Mouse (Mus musculus) lung, adult 10 weeks (tissue): ENCODE data around the gene Oas1a. TPM values are rescaled to one million over a fixed set of nuclear protein-coding genes. Genes with fewer than 3 reads are reported as not detected.

Source experiments
- polyA plus RNA-seq: library from polyadenylated mRNA; stranded (reverse); fragments of 350-450 nt; fragmentation: Illumina TruSeq; extraction: RNeasy Lipid Tissue Mini Kit (QIAGEN cat#74804); gene quantifications from one replicate; pipeline ENCODE4 v1.2.3, GENCODE M21; 2014; ENCODE audit warnings: low read depth, low replicate concordance; ENCODE audit not compliant: insufficient read depth

Oas1a gene
- 11.5 TPM for polyA plus RNA-seq

DNA sequence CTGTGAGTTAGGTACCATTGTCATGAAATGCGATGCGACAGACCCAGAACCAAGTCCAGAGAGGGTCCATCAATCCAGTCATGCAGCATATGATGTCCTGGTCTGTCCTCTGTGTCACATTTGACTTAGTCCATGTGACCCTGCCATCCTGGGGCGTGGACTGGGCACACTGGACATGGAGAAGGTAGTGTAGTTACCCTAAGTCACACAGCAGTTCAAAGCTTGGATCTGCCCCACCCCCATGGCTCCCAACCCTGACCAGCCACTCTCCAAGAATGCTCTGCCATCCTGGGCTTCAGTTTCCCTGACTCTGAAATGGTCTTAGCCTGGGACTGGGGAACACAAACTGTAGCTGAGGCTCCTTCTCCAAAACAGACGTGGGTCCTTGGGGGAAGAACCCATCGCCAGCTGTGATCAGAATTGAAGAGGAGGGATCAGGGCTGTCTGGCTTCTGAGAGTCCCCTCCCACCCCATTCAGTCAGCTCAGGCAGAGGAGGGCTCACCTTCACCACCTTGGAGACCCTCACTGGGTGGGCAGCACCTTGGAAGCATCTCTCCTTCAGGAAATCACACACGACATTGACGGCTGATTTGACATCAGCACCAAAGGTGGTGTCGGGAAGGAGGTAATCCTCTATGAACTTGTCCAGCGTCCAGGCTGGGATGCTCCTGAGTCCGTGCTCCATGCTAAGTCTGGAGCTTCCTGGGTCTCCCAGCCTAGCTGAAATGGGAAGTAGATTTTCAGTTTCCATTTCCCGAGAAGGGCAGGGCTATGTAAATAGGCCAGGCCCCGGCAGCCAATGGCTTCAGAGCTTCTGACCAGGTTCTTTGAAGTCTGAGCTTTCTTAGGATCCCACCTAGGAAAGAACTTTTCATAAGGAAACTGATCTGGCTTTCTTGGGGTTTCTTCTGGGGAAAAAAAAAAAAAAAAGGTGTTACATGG is at the start of gene Oas1a:
TSS of gene Oas1a (minus strand) at position 731 of the 943 bp plus-strand sequence.

DNA sequence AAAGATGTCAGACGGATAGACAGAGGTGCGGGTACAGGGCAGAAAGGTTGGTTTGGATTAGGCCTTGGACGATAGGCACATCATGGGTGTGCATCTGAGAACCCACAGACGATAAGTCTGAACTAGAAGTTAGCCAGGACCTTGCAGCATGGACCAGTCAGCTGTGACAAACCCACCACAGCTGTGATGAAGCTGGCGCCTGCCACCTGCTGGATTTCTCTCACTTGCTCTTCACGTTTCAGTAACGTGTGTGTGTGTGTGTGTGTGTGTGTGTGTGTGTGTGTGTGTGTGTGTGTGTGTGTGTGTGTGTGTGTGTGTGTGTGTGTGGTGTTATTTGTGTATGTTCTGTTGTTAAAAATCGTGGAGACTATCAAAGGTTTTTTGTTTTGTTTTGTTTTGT is 6.9 kb upstream of the Oas1a start, which contains the start of gene Oas1d:
TSS of gene Oas1d (plus strand) at position 333 of the 400 bp plus-strand sequence.

DNA sequence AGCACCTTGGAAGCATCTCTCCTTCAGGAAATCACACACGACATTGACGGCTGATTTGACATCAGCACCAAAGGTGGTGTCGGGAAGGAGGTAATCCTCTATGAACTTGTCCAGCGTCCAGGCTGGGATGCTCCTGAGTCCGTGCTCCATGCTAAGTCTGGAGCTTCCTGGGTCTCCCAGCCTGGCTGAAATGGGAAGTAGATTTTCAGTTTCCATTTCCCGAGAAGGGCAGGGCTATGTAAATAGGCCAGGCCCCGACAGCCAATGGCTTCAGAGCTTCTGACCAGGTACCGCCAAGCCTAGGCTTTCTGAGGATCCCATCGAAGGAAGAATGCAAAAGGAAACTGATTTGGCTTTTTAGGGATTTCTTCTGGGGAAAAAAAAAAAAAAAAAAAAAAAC is 19.9 kb downstream of the Oas1a start, which contains the start of gene Oas1g:
TSS of gene Oas1g (minus strand) at position 201 of the 400 bp plus-strand sequence.

DNA sequence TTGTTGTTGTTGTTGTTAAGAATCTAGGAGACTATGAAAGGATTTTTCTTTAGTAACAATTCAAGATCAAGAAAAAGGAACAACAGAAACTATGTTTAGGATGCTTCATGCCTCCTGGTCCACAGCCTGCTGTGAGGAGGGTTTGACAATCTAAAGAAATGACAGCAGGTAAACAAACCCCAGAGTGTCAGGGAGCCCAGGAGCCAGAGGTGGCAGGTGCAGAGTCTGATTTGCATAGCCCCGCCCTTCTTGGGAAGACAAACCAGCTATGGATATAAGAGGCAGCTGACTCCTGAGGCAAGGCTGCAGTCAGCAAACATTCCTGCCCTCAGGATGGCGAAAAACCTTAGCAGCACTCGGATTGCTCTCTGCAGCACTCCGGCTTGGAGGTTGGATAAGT is 46.2 kb downstream of the Oas1a start, which contains the start of gene Oas1h:
TSS of gene Oas1h (plus strand) at position 301 of the 400 bp plus-strand sequence.

DNA sequence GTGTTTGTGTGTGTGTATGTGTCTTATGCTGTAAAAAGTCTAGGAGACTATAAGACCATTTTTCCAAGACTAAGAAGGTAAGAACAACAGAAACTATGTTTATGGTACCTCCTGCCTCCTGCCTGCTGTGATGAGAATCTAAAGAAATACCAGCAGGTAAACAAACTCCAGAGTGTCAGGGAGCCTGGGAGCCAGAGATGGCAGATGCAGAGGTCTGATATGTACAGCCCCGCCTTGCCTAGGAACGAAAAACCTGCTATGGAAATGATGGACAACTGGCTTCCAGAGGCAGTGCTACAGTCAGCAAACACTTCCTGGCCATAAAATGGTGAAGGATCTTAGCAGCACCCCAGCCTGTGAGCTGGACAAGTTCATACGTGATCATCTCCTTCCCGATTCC is 60.3 kb downstream of the Oas1a start, which contains the start of gene Oas1f:
TSS of gene Oas1f (plus strand) at position 301 of the 400 bp plus-strand sequence.

Other genes with a start within 250 kb of the Oas1a start
- 4.4 TPM for gene Dtx1, start 195.6 kb downstream of the Oas1a start, polyA plus RNA-seq
- 2.7 TPM for gene Oas2, start 157.7 kb downstream of the Oas1a start, polyA plus RNA-seq
- gene Oas3, start 129.9 kb downstream of the Oas1a start, polyA plus RNA-seq, result 1.0 TPM
- not detected for gene Oas1e, start 112.0 kb downstream of the Oas1a start, polyA plus RNA-seq
- gene Oas1c, start 95.0 kb downstream of the Oas1a start, polyA plus RNA-seq, result 3.5 TPM
- not detected for gene Oas1f, start 60.2 kb downstream of the Oas1a start, polyA plus RNA-seq
- not detected for gene Oas1h, start 46.1 kb downstream of the Oas1a start, polyA plus RNA-seq
- 2.8 TPM for gene Oas1g, start 19.9 kb downstream of the Oas1a start, polyA plus RNA-seq
- not detected for gene Oas1d, start 7.0 kb upstream of the Oas1a start, polyA plus RNA-seq
- gene Rph3a, start 102.6 kb upstream of the Oas1a start, polyA plus RNA-seq, result not detected